In the genomic region with DNA sequence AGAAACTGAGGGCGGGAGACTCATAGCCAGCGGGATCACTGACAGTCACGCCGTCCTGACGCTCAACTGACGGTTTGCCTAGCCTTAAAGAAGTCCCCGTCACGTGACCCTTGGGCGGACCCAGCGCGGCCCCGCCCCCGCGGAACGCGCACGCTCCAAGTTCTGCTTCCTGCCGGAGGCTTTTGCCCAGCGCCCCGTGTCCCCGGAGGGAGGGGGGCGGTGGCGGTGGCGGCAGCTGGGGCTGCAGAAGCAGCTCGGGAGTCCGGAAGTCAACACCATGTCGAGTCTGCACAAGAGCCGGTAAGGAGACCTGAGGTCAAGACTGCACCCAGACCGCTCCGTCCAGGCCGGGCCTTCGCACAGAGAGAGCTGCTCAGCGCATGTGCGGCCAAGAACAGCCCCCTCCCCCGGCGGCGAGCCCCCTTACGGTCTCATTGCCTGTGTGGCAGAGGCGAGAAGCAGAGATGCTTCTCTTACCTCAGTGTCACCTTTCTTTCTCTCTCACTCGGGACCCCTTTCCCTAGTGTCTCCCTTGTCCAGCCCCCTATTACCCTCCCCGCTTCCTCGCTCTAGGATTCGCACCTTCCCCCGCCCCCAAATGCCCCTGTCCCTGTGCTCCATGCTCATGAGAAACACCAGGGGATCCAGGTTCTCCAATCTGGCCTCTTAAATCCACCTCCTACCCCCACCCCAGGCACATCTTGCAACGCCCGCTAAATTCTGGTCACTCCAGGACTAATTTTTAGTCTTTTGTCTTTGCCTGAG, we compare ENCODE assay signal across 8 mouse cellular contexts. TPM values are rescaled to one million over a fixed set of nuclear protein-coding genes. Genes with fewer than 3 reads are reported as not detected.
A peak's percentile ranks its signal among the peaks of the same experiment; 100 is the strongest.
DNase-seq lines count a peak whose midpoint lies in the region; ATAC-seq lines count a peak whose summit lies in the region.

A gene (plus strand): TSS at position 134 of the 765 bp plus-strand sequence.

- peak; percentile 95 for ATAC-seq in inflammation-experienced regulatory T-cells, adult 6 months
- ATAC-seq in megakaryocyte-erythroid progenitor cell, adult 5-6 weeks (replicated peaks; ENCODE audit: low FRiP score, low TSS enrichment, poor library complexity, severe bottlenecking), result peak; percentile 87

- peak; percentile 98 to 100 for DNase-seq in adrenal gland, adult (ENCODE audit: inconsistent age in 2 of 2, low spot score in 1 of 2)
- DNase-seq in embryo, embryonic 10.5 days (ENCODE audit: low spot score), result peak; percentile 97
- peak; percentile 98 for DNase-seq in gastrocnemius, postnatal 14 days
- peak; percentile 94 to 98 for DNase-seq in left cerebral cortex, postnatal 10 days (ENCODE audit: extremely low spot score in 1 of 2, low spot score in 2 of 2)
- peak; percentile 97 for DNase-seq in right cerebral cortex, postnatal 25 days
- peak; percentile 96 to 97 for DNase-seq in urinary bladder, postnatal 4 days (ENCODE audit: low spot score in 2 of 2)

- intact Hi-C loops in gastrocnemius, postnatal 14 days (cut with DNase I; ENCODE audit: low total_unique reads), result no loop called here
- intact Hi-C loops in left cerebral cortex, postnatal 10 days (cut with DNase I), result no loop called here

RNA-seq across cellular contexts. Expression of the gene that starts here (rescaled TPM):
- total RNA-seq in gastrocnemius, postnatal 14 days (2021), result 10 to 100 TPM; 12.0 to 13.7 TPM
- 1 to 10 TPM; 6.5 to 9.0 (median 8.8) TPM for polyA plus RNA-seq in inflammation-experienced regulatory T-cells, adult 6 months (2017; shearing (Covaris generic))
- 10 to 100 TPM; 60.4 to 71.5 TPM for total RNA-seq in left cerebral cortex, postnatal 10 days (2021)
- 39.9 and 48.0 TPM in 2 replicates for total RNA-seq in megakaryocyte-erythroid progenitor cell, adult 5-6 weeks (2014; fragmentation: Nextera tagmentation)
- 22.5 and 36.4 TPM in 2 replicates for total RNA-seq in megakaryocyte-erythroid progenitor cell, adult 5-6 weeks (2017)

Comparison
In these comparisons a context has a peak if more than half of its experiments do, and no peak if none do; other contexts are left out.
1. Peak in every context shown above with its lines: DNase-seq and ATAC-seq.